Mouse (Mus musculus) right cerebral cortex, postnatal 14 days (tissue): ENCODE measurements around the gene Tcp11x2.

ENCODE experiments used
- DNase-seq: peaks from one replicate; pipeline ENCODE4 v3.0.0; 2022

Gene Tcp11x2

GRCm38 (mm10) chrX:135693633-135694032 lies at the start of gene Tcp11x2:
Tcp11x2 (minus strand) TSS chrX:135693790.
- DNase-seq, result no peak

- DNase-seq, result no peak
Observed at GRCm38 (mm10) chrX:135743056-135743355, 49.4 kb upstream of the Tcp11x2 start.

GRCm38 (mm10) chrX:135742304-135743055 lies 48.9 kb upstream of the Tcp11x2 start, which contains the start of the genes Armcx5 and Gprasp1:
Armcx5 (plus strand) TSS chrX:135742733.
Gprasp1 (plus strand) TSS chrX:135742733.
- DNase-seq, result peak; percentile 80

GRCm38 (mm10) chrX:135738730-135739520 lies 45.3 kb upstream of the Tcp11x2 start:
- DNase-seq, result no peak

- no peak for DNase-seq
Observed at GRCm38 (mm10) chrX:135725161-135725560, 31.6 kb upstream of the Tcp11x2 start, which contains the start of gene Tmsb15a. Tmsb15a (minus strand) TSS chrX:135725261.

GRCm38 (mm10) chrX:135712845-135713244 lies 19.3 kb upstream of the Tcp11x2 start:
- no peak for DNase-seq

- DNase-seq, result no peak
Observed at GRCm38 (mm10) chrX:135704349-135704748, 10.8 kb upstream of the Tcp11x2 start.

- no peak for DNase-seq
Observed at GRCm38 (mm10) chrX:135703111-135703510, 9.5 kb upstream of the Tcp11x2 start.

GRCm38 (mm10) chrX:135687802-135688201 lies 5.8 kb downstream of the Tcp11x2 start:
- no peak for DNase-seq

- DNase-seq, result no peak
Observed at GRCm38 (mm10) chrX:135681858-135682257, 11.7 kb downstream of the Tcp11x2 start.

- no peak for DNase-seq
Observed at GRCm38 (mm10) chrX:135652173-135652772, 41.3 kb downstream of the Tcp11x2 start.

- DNase-seq, result no peak
Observed at GRCm38 (mm10) chrX:135627605-135628004, 66.0 kb downstream of the Tcp11x2 start, which contains the start of gene Prame. Prame (minus strand) TSS chrX:135627705.
